Mouse (Mus musculus) thymus, adult 2 months (tissue): ENCODE results near the gene Pgls.

Experiments used
- CTCF ChIP-seq: fragments of 200-500 bp; IDR thresholded peaks from 2 replicates; pipeline ENCODE4 v1.5.1; 2012; ENCODE audit warnings: mild to moderate bottlenecking, control low read depth, low read length, moderate library complexity, borderline replicate concordance; ENCODE audit not compliant: control insufficient read depth, poor library complexity, insufficient read depth; ENCODE audit errors: extremely low read depth
- POLR2A ChIP-seq: fragments of 200-500 bp; IDR thresholded peaks from 2 replicates; pipeline ENCODE4 v1.6.1; 2012; ENCODE audit warnings: mild to moderate bottlenecking, low read length, control low read depth, moderate library complexity; ENCODE audit not compliant: control insufficient read depth, poor library complexity, insufficient read depth; ENCODE audit errors: extremely low read depth

- TF ChIP-seq POLR2A (no peak), CTCF (no peak)
These were observed 37.3 kb upstream of the Pgls start for GRCm38 (mm10) chr8:71554644-71555043.
